ENCODE assay signal across 17 mouse cellular contexts in genomic region chr9:45451346-45451745, GRCm38 (mm10). TPM values are rescaled to one million over a fixed set of nuclear protein-coding genes. Genes with fewer than 3 reads are reported as not detected.
"Had no signal": no experiment of that assay in that cellular context is flagged by ENCODE, and none has a peak within 500 bp of the region (broad histone marks: within the 10 kb centered on the region; RNA-seq: fewer than 3 reads in every experiment).

No protein-coding gene starts in this region.

- H3K36me3 ChIP-seq: stomach, embryonic 15.5 days had no signal

- H3K4me1 ChIP-seq: stomach, embryonic 15.5 days had no signal

- H3K4me2 ChIP-seq: neural tube, embryonic 13.5 days; neural tube, embryonic 15.5 days; stomach, embryonic 15.5 days had no signal

- H3K9ac ChIP-seq: neural tube, embryonic 13.5 days; neural tube, embryonic 15.5 days; stomach, embryonic 15.5 days had no signal

- H3K27ac ChIP-seq: neural tube, embryonic 13.5 days; neural tube, embryonic 15.5 days; stomach, embryonic 15.5 days; stomach, postnatal 0 days had no signal

- H3K9me3 ChIP-seq: neural tube, embryonic 13.5 days; neural tube, embryonic 15.5 days; stomach, embryonic 15.5 days had no signal

- H3K4me3 ChIP-seq: neural tube, embryonic 13.5 days; neural tube, embryonic 15.5 days; stomach, embryonic 15.5 days had no signal

- H3K27me3 ChIP-seq: neural tube, embryonic 13.5 days; neural tube, embryonic 15.5 days had no signal

- DNase-seq: retina, postnatal 1 day; right cerebral cortex, adult 18-20 months; right cerebral cortex, postnatal 14 days; right cerebral cortex, postnatal 25 days; right cerebral cortex, postnatal 4 days; spleen, adult 18-20 months; thymus, adult 18-20 months; thymus, adult 2 months; thymus, postnatal 14 days; thymus, postnatal 25 days; thymus, postnatal 36 days; thymus, postnatal 4 days had no signal

RNA-seq across cellular contexts. Expression of gene Dscaml1, which starts 24.9 kb away (rescaled TPM):
- total RNA-seq: neutrophil, adult 5-6 weeks had no signal

RNA-seq across cellular contexts. Expression of gene Fxyd2, which starts 51.9 kb away (rescaled TPM):
- total RNA-seq: neutrophil, adult 5-6 weeks had no signal
